Mouse (Mus musculus): ENCODE results near the gene Gm13288.
"Not testable (repeated sequence)": the region's sequence is repeated elsewhere in the genome, so short reads cannot be mapped to it uniquely, and the experiment has no call there.

The Gm13288 gene

GRCm38 (mm10) chr4:88799365-88799764 is 6.0 kb upstream of the Gm13288 start, which contains the start of gene Gm13285:
TSS of gene Gm13285 (plus strand) at chr4:88799665.
- DNase-seq (ENCODE audit: low spot score in 2 of 2), result not testable (repeated sequence)

- not testable (repeated sequence) for DNase-seq (ENCODE audit: low spot score in 2 of 2)
Measured at GRCm38 (mm10) chr4:88802954-88803353, 2.4 kb upstream of the Gm13288 start, which contains the start of gene Gm13287. TSS of gene Gm13287 (plus strand) at chr4:88803254.

- DNase-seq (ENCODE audit: low spot score in 2 of 2), result not testable (repeated sequence)
Measured at GRCm38 (mm10) chr4:88805761-88806160, 430 bp downstream of the Gm13288 start.

- DNase-seq (ENCODE audit: low spot score in 2 of 2), result no peak
Measured at GRCm38 (mm10) chr4:88815928-88816327, 10.6 kb downstream of the Gm13288 start, which contains the start of gene Ifna7. TSS of gene Ifna7 (plus strand) at chr4:88816228.

GRCm38 (mm10) chr4:88819659-88820058 is 14.3 kb downstream of the Gm13288 start, which contains the start of gene Ifna11:
TSS of gene Ifna11 (plus strand) at chr4:88819959.
- no peak for DNase-seq (ENCODE audit: low spot score in 2 of 2)

GRCm38 (mm10) chr4:88822995-88823394 is 17.7 kb downstream of the Gm13288 start:
- DNase-seq (ENCODE audit: low spot score in 2 of 2), result no peak

- not testable (repeated sequence) for DNase-seq (ENCODE audit: low spot score in 2 of 2)
Measured at GRCm38 (mm10) chr4:88827116-88827515, 21.8 kb downstream of the Gm13288 start, which contains the start of gene Ifna6. TSS of gene Ifna6 (plus strand) at chr4:88827416.

- DNase-seq (ENCODE audit: low spot score in 2 of 2), result no peak
Measured at GRCm38 (mm10) chr4:88830523-88830922, 25.2 kb downstream of the Gm13288 start.

GRCm38 (mm10) chr4:88835225-88835624 is 29.9 kb downstream of the Gm13288 start, which contains the start of gene Ifna5:
TSS of gene Ifna5 (plus strand) at chr4:88835525.
- not testable (repeated sequence) for DNase-seq (ENCODE audit: low spot score in 2 of 2)

GRCm38 (mm10) chr4:88838828-88839227 is 33.5 kb downstream of the Gm13288 start:
- no peak for DNase-seq (ENCODE audit: low spot score in 2 of 2)

GRCm38 (mm10) chr4:88840058-88840457 is 34.7 kb downstream of the Gm13288 start:
- no peak for DNase-seq (ENCODE audit: low spot score in 2 of 2)

GRCm38 (mm10) chr4:88841438-88841911 is 36.1 kb downstream of the Gm13288 start, which contains the start of gene Ifna4:
TSS of gene Ifna4 (plus strand) at chr4:88841861.
- DNase-seq (ENCODE audit: low spot score in 2 of 2), result no peak

- no peak for DNase-seq (ENCODE audit: low spot score in 2 of 2)
Measured at GRCm38 (mm10) chr4:88845334-88845733, 40.0 kb downstream of the Gm13288 start.

GRCm38 (mm10) chr4:88849698-88850097 is 44.4 kb downstream of the Gm13288 start, which contains the start of gene Ifna1:
TSS of gene Ifna1 (plus strand) at chr4:88850087.
- no peak for DNase-seq (ENCODE audit: low spot score in 2 of 2)

- DNase-seq (ENCODE audit: low spot score in 2 of 2), result no peak
Measured at GRCm38 (mm10) chr4:88851026-88851763, 45.9 kb downstream of the Gm13288 start.

Data from spleen, postnatal 4 days (tissue).